Mouse (Mus musculus): Measurements from ENCODE around the gene Sctr. TPM values are rescaled to one million over a fixed set of nuclear protein-coding genes. Genes with fewer than 3 reads are reported as not detected.

Sctr gene
- polyA plus RNA-seq, 1 experiment from 2014 or later: 0.76 TPM

DNA sequence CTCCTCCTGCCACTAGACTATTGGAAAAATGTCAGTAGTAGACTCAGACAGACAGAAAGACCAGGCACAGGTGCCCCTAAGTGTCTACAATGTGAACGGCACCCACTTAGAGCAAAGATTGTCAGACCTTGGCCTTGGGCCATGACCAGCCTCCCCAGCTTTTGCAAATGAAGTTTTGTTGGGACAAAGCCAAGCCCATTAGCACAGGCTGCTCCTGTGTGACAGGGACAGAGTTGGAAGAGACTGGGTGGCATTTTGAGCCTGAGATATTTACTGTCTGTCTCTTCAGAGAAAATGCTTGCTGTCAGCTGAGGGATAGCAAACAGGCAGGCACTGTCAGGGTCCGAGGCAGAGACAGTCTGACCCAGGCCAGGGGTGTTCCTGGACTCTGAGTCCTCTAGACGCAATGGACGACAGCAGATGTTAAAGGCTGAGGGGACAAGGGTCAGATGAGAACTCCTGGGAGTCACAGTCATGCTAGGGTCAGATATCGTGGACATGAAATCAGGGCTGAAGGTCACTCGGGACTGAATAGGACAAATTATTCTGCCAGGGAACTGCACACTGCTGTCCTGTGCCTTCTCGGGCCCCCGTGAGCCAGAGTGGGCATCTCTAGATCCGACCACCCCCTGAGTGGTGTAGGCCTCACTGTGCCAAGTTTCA lies 30.5 kb downstream of the Sctr start:
- Histone ChIP-seq H3K4me3 (ENCODE audit: low read length) (no peak overlapping the region), H3K4me1 (ENCODE audit: control insufficient read depth, insufficient read depth, low read depth, low read length) (no peaks in the 10 kb centered on the region), H3K27me3 (replicated peaks; ENCODE audit: control insufficient read depth, insufficient read depth, low read length) (no peaks in the 10 kb centered on the region), H3K36me3 (ENCODE audit: control insufficient read depth, insufficient read depth, low read length) (no peaks in the 10 kb centered on the region), H3K9me3 (ENCODE audit: control insufficient read depth, low read length) (no peaks in the 10 kb centered on the region), H3K4me2 (ENCODE audit: low read length) (no peak overlapping the region), H3K27ac (ENCODE audit: low read depth, low read length) (no peak overlapping the region), H3K9ac (ENCODE audit: low read depth, low read length) (no peak overlapping the region)
- WGBS: 63% methylated on average over 9 of the region's 9 CpGs
- no peak for ATAC-seq

DNA sequence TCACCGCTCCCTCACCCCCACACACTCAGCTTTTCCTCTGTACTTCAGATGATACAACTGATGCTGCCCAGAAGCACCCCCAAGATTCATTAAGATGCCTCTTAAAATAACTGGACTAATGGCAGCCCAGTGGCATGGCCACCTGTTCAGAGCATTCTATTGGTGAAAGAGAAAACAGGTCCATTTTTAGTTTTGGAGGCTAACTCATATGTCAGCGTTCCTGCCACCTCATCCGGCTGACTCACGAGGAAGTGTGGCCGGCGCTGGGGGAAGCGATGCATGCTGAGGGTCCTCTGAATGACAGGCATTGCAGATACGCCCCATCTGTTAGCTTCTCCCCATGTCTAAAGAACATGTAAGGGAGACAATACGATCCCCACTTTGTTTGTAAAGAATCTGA lies 31.9 kb downstream of the Sctr start:
- ATAC-seq: no peak
- WGBS: 76% methylated on average over 9 of the region's 9 CpGs

GRCm38 (mm10) chr1:120042421-120042820 lies 35.7 kb downstream of the Sctr start:
- Histone ChIP-seq H3K27ac (ENCODE audit: low read depth, low read length) (no peak overlapping the region), H3K4me1 (ENCODE audit: control insufficient read depth, insufficient read depth, low read depth, low read length) (no peaks in the 10 kb centered on the region), H3K4me2 (ENCODE audit: low read length) (no peak overlapping the region), H3K36me3 (ENCODE audit: control insufficient read depth, insufficient read depth, low read length) (no peaks in the 10 kb centered on the region), H3K9ac (ENCODE audit: low read depth, low read length) (no peak overlapping the region), H3K27me3 (replicated peaks; ENCODE audit: control insufficient read depth, insufficient read depth, low read length) (no peaks in the 10 kb centered on the region), H3K4me3 (ENCODE audit: low read length) (no peak overlapping the region), H3K9me3 (ENCODE audit: control insufficient read depth, low read length) (no peaks in the 10 kb centered on the region)
- no peak for ATAC-seq
- WGBS: 72% methylated on average over 8 of the region's 8 CpGs

More for the DNA sequence above, 31.9 kb downstream of the Sctr start:
- H3K9me3 ChIP-seq (ENCODE audit: control insufficient read depth, low read length): no peaks in the 10 kb centered on the region
- H3K4me1 ChIP-seq (ENCODE audit: control insufficient read depth, insufficient read depth, low read depth, low read length): no peaks in the 10 kb centered on the region
- no peak overlapping the region for H3K27ac ChIP-seq (ENCODE audit: low read depth, low read length)
- H3K9ac ChIP-seq (ENCODE audit: low read depth, low read length): no peak overlapping the region
- no peak overlapping the region for H3K4me3 ChIP-seq (ENCODE audit: low read length)
- H3K4me2 ChIP-seq (ENCODE audit: low read length): no peak overlapping the region
- no peaks in the 10 kb centered on the region for H3K36me3 ChIP-seq (ENCODE audit: control insufficient read depth, insufficient read depth, low read length)
- no peaks in the 10 kb centered on the region for H3K27me3 ChIP-seq (replicated peaks; ENCODE audit: control insufficient read depth, insufficient read depth, low read length)

GRCm38 (mm10) chr1:120044584-120044983 lies 37.9 kb downstream of the Sctr start:
- no peak overlapping the region for H3K27ac ChIP-seq (ENCODE audit: low read depth, low read length)
- ATAC-seq: no peak
- H3K4me2 ChIP-seq (ENCODE audit: low read length): no peak overlapping the region
- H3K4me3 ChIP-seq (ENCODE audit: low read length): no peak overlapping the region
- H3K9me3 ChIP-seq (ENCODE audit: control insufficient read depth, low read length): no peaks in the 10 kb centered on the region
- no peaks in the 10 kb centered on the region for H3K36me3 ChIP-seq (ENCODE audit: control insufficient read depth, insufficient read depth, low read length)
- 91% methylated on average over 16 of the region's 16 CpGs for WGBS
- no peak overlapping the region for H3K9ac ChIP-seq (ENCODE audit: low read depth, low read length)
- H3K27me3 ChIP-seq (replicated peaks; ENCODE audit: control insufficient read depth, insufficient read depth, low read length): no peaks in the 10 kb centered on the region
- H3K4me1 ChIP-seq (ENCODE audit: control insufficient read depth, insufficient read depth, low read depth, low read length): no peaks in the 10 kb centered on the region

DNA sequence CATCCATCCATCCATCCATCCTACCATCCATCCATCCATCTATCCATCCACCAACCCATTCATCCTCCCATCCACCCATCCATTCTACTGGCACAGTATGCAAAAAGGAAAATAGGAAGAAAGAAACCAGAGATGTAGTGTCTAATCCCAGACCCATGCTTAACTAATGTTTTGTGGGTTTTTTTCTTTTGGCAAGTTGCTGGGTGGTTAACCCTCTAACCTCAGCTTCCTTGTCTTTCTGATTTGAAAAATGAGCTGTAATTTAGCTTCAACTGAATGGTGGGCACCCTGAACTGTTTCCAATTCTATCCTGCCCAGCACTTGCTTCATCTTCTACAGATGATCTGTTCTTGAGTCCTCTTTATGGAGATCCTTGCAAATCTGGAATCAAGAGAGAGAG lies 40.6 kb downstream of the Sctr start:
- H3K4me3 ChIP-seq (ENCODE audit: low read length): no peak overlapping the region
- H3K4me2 ChIP-seq (ENCODE audit: low read length): no peak overlapping the region
- no peak for ATAC-seq
- H3K9ac ChIP-seq (ENCODE audit: low read depth, low read length): no peak overlapping the region
- H3K27me3 ChIP-seq (replicated peaks; ENCODE audit: control insufficient read depth, insufficient read depth, low read length): no peaks in the 10 kb centered on the region
- no peaks in the 10 kb centered on the region for H3K36me3 ChIP-seq (ENCODE audit: control insufficient read depth, insufficient read depth, low read length)
- H3K4me1 ChIP-seq (ENCODE audit: control insufficient read depth, insufficient read depth, low read depth, low read length): no peaks in the 10 kb centered on the region
- H3K27ac ChIP-seq (ENCODE audit: low read depth, low read length): no peak overlapping the region
- H3K9me3 ChIP-seq (ENCODE audit: control insufficient read depth, low read length): no peaks in the 10 kb centered on the region

DNA sequence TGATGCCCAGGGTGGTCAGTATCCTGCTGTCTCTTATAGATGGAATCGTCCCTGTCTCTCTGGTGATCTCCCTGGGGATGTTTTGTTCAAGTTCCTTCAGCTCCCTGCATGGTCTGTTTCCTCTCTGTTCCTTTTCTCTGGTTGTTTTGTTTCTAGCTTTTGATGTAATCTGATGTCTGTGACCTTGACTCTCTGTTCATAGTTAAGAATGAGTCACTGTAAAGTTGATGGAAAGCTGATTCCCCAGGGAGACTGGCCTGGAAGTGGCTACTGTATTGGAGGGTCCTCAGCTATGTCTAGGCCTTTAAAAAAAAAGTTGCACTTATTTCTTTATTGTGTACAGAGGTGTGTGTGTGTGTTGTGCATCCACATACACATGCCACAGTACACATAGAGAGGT lies 44.4 kb downstream of the Sctr start:
- H3K4me2 ChIP-seq (ENCODE audit: low read length): no peak overlapping the region
- H3K27me3 ChIP-seq (replicated peaks; ENCODE audit: control insufficient read depth, insufficient read depth, low read length): no peaks in the 10 kb centered on the region
- no peaks in the 10 kb centered on the region for H3K36me3 ChIP-seq (ENCODE audit: control insufficient read depth, insufficient read depth, low read length)
- 13% methylated on average over 1 of the region's 1 CpGs for WGBS
- ATAC-seq: peak; percentile 34; the same call in 1 of the 2 replicates
- H3K9ac ChIP-seq (ENCODE audit: low read depth, low read length): no peak overlapping the region
- H3K4me3 ChIP-seq (ENCODE audit: low read length): no peak overlapping the region
- no peak overlapping the region for H3K27ac ChIP-seq (ENCODE audit: low read depth, low read length)
- no peaks in the 10 kb centered on the region for H3K4me1 ChIP-seq (ENCODE audit: control insufficient read depth, insufficient read depth, low read depth, low read length)
- H3K9me3 ChIP-seq (ENCODE audit: control insufficient read depth, low read length): no peaks in the 10 kb centered on the region

GRCm38 (mm10) chr1:120054997-120055396 lies 48.3 kb downstream of the Sctr start:
- H3K4me2 ChIP-seq (ENCODE audit: low read length): no peak overlapping the region

GRCm38 (mm10) chr1:120055475-120055874 lies 48.8 kb downstream of the Sctr start:
- Histone ChIP-seq H3K4me3 (ENCODE audit: low read length) (no peak overlapping the region), H3K36me3 (ENCODE audit: control insufficient read depth, insufficient read depth, low read length) (no peaks in the 10 kb centered on the region), H3K27me3 (replicated peaks; ENCODE audit: control insufficient read depth, insufficient read depth, low read length) (no peaks in the 10 kb centered on the region), H3K27ac (ENCODE audit: low read depth, low read length) (no peak overlapping the region), H3K4me2 (ENCODE audit: low read length) (no peak overlapping the region), H3K9ac (ENCODE audit: low read depth, low read length) (no peak overlapping the region), H3K4me1 (ENCODE audit: control insufficient read depth, insufficient read depth, low read depth, low read length) (no peaks in the 10 kb centered on the region), H3K9me3 (ENCODE audit: control insufficient read depth, low read length) (no peaks in the 10 kb centered on the region)
- WGBS: 80% methylated on average over 6 of the region's 6 CpGs
- no peak for ATAC-seq

More at GRCm38 (mm10) chr1:120054997-120055396, 48.3 kb downstream of the Sctr start:
- Histone ChIP-seq H3K9ac (ENCODE audit: low read depth, low read length) (no peak overlapping the region), H3K4me3 (ENCODE audit: low read length) (no peak overlapping the region), H3K27me3 (replicated peaks; ENCODE audit: control insufficient read depth, insufficient read depth, low read length) (no peaks in the 10 kb centered on the region), H3K27ac (ENCODE audit: low read depth, low read length) (no peak overlapping the region), H3K9me3 (ENCODE audit: control insufficient read depth, low read length) (no peaks in the 10 kb centered on the region), H3K36me3 (ENCODE audit: control insufficient read depth, insufficient read depth, low read length) (no peaks in the 10 kb centered on the region), H3K4me1 (ENCODE audit: control insufficient read depth, insufficient read depth, low read depth, low read length) (no peaks in the 10 kb centered on the region)
- ATAC-seq: no peak
- 88% methylated on average over 6 of the region's 6 CpGs for WGBS

DNA sequence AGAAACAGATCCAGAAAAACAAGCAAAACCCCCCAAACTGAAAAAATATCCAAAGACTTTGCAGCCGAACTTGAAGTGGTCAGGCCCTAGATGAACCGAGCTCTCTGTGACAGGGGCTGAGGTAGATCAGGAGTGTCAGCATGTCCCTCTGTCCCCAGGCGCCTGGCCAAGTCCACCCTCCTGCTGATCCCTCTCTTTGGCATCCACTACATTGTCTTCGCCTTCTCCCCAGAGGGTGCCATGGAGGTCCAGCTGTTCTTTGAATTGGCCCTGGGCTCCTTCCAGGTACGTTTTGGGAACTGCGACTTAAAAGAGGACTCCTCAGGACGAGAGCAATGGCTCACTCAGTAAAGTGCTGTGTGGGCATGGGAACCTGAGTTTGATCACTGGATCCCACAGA lies 49.5 kb downstream of the Sctr start:
- Histone ChIP-seq H3K9ac (ENCODE audit: low read depth, low read length) (no peak overlapping the region), H3K4me2 (ENCODE audit: low read length) (no peak overlapping the region), H3K9me3 (ENCODE audit: control insufficient read depth, low read length) (no peaks in the 10 kb centered on the region), H3K4me3 (ENCODE audit: low read length) (no peak overlapping the region), H3K27me3 (replicated peaks; ENCODE audit: control insufficient read depth, insufficient read depth, low read length) (no peaks in the 10 kb centered on the region), H3K4me1 (ENCODE audit: control insufficient read depth, insufficient read depth, low read depth, low read length) (no peaks in the 10 kb centered on the region), H3K27ac (ENCODE audit: low read depth, low read length) (no peak overlapping the region), H3K36me3 (ENCODE audit: control insufficient read depth, insufficient read depth, low read length) (no peaks in the 10 kb centered on the region)
- 62% methylated on average over 7 of the region's 7 CpGs for WGBS
- ATAC-seq: no peak

DNA sequence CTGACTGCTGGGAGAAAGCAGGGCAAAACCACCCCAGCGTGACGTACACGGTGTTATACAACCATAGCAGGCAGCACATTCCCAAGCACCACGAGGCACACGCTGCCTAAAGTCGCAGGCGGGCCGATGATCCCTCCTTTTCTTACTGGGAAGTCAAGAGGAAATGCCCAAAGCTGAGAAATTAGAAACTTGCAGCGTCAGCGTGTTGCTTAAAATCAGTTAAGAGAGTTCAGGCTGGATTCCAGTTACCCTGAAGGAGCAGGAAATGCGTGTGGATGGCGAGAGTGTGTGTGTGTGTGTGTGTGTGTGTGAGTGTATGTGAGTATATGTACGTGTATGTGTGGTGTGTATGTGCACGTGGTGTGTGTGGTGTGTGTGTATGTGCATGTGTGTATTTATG lies 50.4 kb downstream of the Sctr start:
- H3K4me3 ChIP-seq (ENCODE audit: low read length): no peak overlapping the region
- no peak overlapping the region for H3K4me2 ChIP-seq (ENCODE audit: low read length)
- 72% methylated on average over 14 of the region's 14 CpGs for WGBS
- ATAC-seq: no peak
- no peak overlapping the region for H3K9ac ChIP-seq (ENCODE audit: low read depth, low read length)
- H3K36me3 ChIP-seq (ENCODE audit: control insufficient read depth, insufficient read depth, low read length): no peaks in the 10 kb centered on the region
- H3K27me3 ChIP-seq (replicated peaks; ENCODE audit: control insufficient read depth, insufficient read depth, low read length): no peaks in the 10 kb centered on the region
- no peaks in the 10 kb centered on the region for H3K4me1 ChIP-seq (ENCODE audit: control insufficient read depth, insufficient read depth, low read depth, low read length)
- H3K9me3 ChIP-seq (ENCODE audit: control insufficient read depth, low read length): no peaks in the 10 kb centered on the region
- H3K27ac ChIP-seq (ENCODE audit: low read depth, low read length): no peak overlapping the region
